Mouse (Mus musculus) gastrocnemius, adult 2 months (tissue): ENCODE results near the gene Lman2l. TPM values are rescaled to one million over a fixed set of nuclear protein-coding genes. Genes with fewer than 3 reads are reported as not detected.

ENCODE experiments used
- DNase-seq: peaks from one replicate; pipeline ENCODE4 v3.0.0; 2022
- H3K27ac ChIP-seq: fragments of 200-600 bp; 2 replicates; pipeline ENCODE4 v1.8.1; 2022; ENCODE audit warnings: mild to moderate bottlenecking
- H3K4me3 ChIP-seq: fragments of 200-600 bp; 2 replicates; pipeline ENCODE4 v1.8.1; 2022; ENCODE audit warnings: mild to moderate bottlenecking, moderate library complexity
- CTCF ChIP-seq: fragments of 200-600 bp; IDR thresholded peaks from 2 replicates; pipeline ENCODE4 v1.8.1; 2022; ENCODE audit warnings: antibody characterized with exemption, mild to moderate bottlenecking, moderate library complexity
- intact Hi-C: fragments of 180-260 bp; cut with DNase I; formaldehyde crosslinking; loops from one replicate; pipeline ENCODE4 v1.15.1; 2025
- total RNA-seq, 2 experiments: library from RNA; stranded (reverse); gene quantifications; 2 replicates each; pipeline ENCODE4 v1.2.3; 2021

Lman2l gene
- total RNA-seq, 2 experiments from 2014 or later: 16.4 to 26.7 TPM

DNA sequence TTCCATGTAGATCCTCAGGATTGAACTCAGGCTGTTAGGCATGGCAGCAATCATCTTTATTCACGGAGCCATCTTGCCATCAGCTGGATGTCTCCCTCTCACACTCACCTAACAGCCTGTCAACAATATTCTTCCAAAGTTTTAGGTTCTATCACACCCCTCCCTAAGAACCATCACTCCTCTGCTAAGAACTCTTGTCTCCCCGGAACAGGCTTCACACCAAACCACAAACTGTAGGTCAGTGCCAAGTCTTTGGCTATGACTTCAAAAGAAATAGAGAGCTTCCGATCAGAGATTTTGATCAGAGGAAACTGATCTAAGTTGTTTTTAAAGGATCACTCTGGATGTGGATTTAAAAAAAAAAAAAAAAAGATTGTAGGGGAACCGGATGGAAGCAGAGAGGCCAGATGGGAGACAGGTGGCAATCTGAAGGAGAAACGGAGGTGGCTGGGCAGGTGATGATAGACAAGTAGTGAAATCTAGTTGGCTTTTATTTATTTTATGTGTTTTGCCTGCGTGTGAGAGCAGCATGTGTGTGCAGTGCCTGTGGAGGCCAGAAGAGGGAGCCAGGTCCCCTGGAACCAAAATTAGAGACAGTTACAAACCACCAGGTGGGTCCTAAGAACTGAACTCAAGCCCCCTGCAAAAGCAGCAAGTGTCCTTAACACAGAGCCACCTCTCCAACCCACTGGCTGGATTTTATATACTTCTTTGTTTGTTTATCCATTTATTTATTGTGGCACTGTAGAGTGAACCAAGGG, 9.2 kb upstream of the Lman2l start:
- intact Hi-C loops: no loop called here
- TF ChIP-seq CTCF: peak; percentile 36; the same call in 1 of the 2 replicates
- no peak for DNase-seq
- Histone ChIP-seq H3K27ac (no peak overlapping the region), H3K4me3 (no peak overlapping the region)

- Histone ChIP-seq H3K27ac (no peak overlapping the region), H3K4me3 (no peak overlapping the region)
- intact Hi-C loops: loop anchor here (2.0 kb wide), 1 partner anchor 24 kb away; the partner anchor contains the start of gene Cnnm4
- TF ChIP-seq CTCF: no peak
- no peak for DNase-seq
Observed at GRCm38 (mm10) chr1:36446841-36447240, 1.8 kb upstream of the Lman2l start.

GRCm38 (mm10) chr1:36446106-36446824, 1.2 kb upstream of the Lman2l start:
- H3K27ac ChIP-seq: no peak overlapping the region
- no peak for DNase-seq
- intact Hi-C loops: loop anchor here (2.0 kb wide), 1 partner anchor 25 kb away; the partner anchor contains the start of gene Cnnm4
- no peak for TF ChIP-seq CTCF
- no peak overlapping the region for H3K4me3 ChIP-seq

DNA sequence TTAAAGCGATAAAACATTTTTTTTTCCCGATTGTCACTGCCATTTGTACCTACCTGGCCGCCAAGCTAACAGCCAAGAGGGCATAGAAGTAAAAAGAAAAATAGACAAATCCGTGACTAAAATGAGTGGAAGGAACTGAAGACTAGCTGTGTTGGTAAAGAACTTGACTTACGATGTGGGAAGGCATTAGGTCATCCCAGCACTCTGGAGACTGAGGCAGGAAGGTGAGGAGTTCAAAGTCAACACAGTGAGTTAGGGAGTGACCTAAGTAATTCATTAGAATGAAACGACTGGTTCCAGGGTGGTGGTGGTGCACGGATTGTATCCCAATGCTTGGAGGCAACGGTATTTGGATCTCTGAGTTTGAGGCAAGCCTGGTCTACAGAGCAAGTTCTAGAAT, 437 bp upstream of the Lman2l start:
- Histone ChIP-seq H3K4me3 (peak overlapping the region; percentile 74), H3K27ac (peak overlapping the region; percentile 84; the same call in 1 of the 2 replicates)
- no peak for TF ChIP-seq CTCF
- intact Hi-C loops: loop anchor here (2.0 kb wide), 1 partner anchor 51 kb away; no protein-coding TSS in a partner anchor
- no peak for DNase-seq

DNA sequence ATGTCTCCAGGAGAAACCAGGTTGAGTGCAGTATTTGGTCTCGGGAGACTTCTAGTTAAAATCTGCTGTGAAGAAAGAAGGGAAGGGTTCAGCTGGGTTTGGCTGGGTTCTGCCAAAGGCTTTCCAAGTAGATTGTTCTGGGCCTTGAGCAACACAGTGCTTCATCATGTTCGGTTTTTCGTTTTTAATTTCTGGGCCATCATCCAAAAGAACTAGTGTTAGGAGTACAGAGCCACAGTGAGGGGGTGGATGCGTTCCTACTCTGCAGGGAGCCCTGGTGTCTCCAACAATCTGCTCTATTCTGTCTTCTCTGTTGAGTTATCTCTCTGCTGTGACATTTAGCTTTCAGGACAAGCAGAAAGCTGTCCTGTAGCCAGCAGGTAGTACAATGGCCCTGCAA, 4.0 kb downstream of the Lman2l start:
- intact Hi-C loops: no loop called here
- no peak overlapping the region for H3K4me3 ChIP-seq
- H3K27ac ChIP-seq: no peak overlapping the region
- DNase-seq: peak; percentile 34
- TF ChIP-seq CTCF: no peak

DNA sequence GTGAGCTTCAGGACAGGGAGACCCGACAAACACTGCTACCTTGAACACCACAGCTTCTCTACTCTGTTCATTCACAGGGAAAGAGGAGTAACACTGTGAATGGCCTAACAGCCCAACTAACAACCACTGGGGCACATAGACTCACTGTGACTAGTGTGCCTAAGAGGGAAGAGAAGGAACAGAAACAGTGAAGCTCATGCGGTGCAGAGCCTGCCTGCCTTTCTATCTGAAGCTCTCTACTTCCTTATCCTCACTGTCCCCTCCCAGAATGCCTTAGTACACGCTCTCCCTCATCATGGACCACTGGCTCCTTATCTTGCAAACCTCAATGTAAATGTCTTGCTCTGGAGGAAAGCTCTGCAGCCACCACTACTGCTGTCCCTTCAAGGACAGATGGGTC, 7.8 kb downstream of the Lman2l start:
- TF ChIP-seq CTCF: no peak
- H3K27ac ChIP-seq: no peak overlapping the region

DNA sequence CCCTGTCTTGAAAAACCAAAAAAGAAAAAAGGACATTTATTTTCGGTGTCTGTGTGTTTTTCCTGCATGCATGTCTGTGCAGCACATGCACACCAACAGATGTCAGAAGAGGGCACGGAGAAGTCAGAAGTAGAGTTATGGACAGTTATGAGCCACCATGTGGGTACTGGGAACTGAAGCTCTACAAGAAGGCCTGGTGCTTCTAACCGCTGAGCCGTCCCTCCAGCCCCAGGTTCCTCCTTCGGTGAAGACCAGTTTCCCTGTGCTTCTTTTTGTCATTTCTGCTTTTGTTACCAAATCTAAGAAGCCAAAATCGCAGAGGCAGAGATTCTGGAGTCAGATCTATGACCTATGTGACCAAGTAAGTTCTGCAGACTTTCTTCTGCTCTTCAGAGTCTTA, 8.6 kb downstream of the Lman2l start:
- no peak overlapping the region for H3K4me3 ChIP-seq
- no peak for DNase-seq

More for the DNA sequence above, 7.8 kb downstream of the Lman2l start:
- intact Hi-C loops: no loop called here
- H3K4me3 ChIP-seq: no peak overlapping the region
- DNase-seq: no peak

GRCm38 (mm10) chr1:36435071-36435470, 10.0 kb downstream of the Lman2l start:
- no peak for DNase-seq
- Histone ChIP-seq H3K27ac (no peak overlapping the region), H3K4me3 (no peak overlapping the region)
- no peak for TF ChIP-seq CTCF
- intact Hi-C loops: no loop called here

More for the DNA sequence above, 8.6 kb downstream of the Lman2l start:
- H3K27ac ChIP-seq: no peak overlapping the region
- no peak for TF ChIP-seq CTCF
- intact Hi-C loops: no loop called here

DNA sequence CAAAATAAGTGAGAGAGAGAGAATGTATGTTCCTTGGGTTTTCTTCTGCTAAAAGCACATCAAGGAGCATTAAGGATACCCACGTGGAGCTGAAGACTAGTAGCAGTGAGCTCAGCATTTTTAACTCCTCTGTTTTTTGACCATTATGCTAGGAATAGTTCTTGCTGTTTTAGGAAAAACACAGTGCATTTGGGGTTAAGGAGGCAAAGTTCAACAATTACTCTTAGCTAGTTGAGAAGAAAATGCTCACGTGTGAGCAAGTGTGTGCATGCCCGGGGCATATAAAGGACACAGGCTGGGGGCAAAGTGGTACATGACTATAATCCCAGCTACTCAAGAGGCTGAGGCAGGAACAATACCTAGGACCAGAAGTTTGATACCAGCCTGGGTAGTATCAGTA, 11.5 kb downstream of the Lman2l start:
- no peak overlapping the region for H3K4me3 ChIP-seq
- no peak for DNase-seq
- intact Hi-C loops: no loop called here
- H3K27ac ChIP-seq: no peak overlapping the region
- no peak for TF ChIP-seq CTCF

GRCm38 (mm10) chr1:36432999-36433398, 12.1 kb downstream of the Lman2l start:
- Histone ChIP-seq H3K4me3 (no peak overlapping the region), H3K27ac (no peak overlapping the region)
- intact Hi-C loops: no loop called here
- DNase-seq: no peak
- TF ChIP-seq CTCF: no peak

- no peak overlapping the region for H3K27ac ChIP-seq
- H3K4me3 ChIP-seq: no peak overlapping the region
- DNase-seq: no peak
- intact Hi-C loops: no loop called here
- TF ChIP-seq CTCF: no peak
Observed at GRCm38 (mm10) chr1:36429511-36429910, 15.6 kb downstream of the Lman2l start.

DNA sequence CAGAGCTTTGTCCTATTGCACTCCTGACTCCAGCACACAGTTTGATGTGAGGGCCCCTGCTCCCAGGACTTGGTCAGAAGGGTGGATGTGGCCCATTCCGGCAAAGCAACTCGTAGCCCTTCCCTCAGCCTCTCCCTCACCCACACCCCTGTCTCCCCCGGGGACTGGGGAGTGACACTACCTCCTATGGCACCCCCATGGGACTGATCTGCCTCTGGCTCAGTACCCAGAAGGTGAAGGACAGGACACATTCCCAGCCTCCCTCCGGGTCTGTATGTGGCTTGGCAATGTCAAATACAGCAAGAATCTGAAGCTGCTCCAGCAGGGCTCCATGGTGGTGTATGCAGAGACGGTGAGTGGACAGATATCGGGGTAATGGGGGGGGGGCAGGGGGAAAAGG, 40.5 kb downstream of the Lman2l start:
- H3K4me3 ChIP-seq: no peak overlapping the region
- TF ChIP-seq CTCF: no peak
- intact Hi-C loops: no loop called here
- DNase-seq: no peak
- no peak overlapping the region for H3K27ac ChIP-seq

DNA sequence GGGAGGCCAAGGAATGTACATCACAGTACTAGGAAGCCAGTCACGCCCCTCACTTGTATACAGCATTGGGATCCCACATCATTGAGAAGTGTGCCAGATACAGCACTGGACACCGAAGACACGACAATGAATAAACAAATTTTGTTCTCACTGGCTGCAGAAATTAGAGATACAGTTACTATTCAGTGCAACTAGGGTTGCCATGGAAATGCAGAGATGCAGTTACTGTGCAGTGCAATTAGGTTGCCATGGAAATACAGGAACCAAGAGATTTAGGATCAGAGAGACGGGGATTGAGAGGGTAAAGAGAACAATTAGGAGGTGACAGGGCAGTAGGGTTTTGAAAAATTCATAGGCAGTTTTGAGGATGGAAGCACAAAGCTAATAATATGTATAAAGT, 43.6 kb downstream of the Lman2l start:
- intact Hi-C loops: no loop called here
- TF ChIP-seq CTCF: no peak
- DNase-seq: no peak
- no peak overlapping the region for H3K27ac ChIP-seq
- no peak overlapping the region for H3K4me3 ChIP-seq
